Mouse (Mus musculus) neural tube, embryonic 14.5 days (tissue): ENCODE results near the gene Larp6. TPM values are rescaled to one million over a fixed set of nuclear protein-coding genes. Genes with fewer than 3 reads are reported as not detected.

ENCODE experiments used
- ATAC-seq: fragments of 200-750 bp; cut with Nextera tagmentation; 2 replicates; pipeline ENCODE4 v1.8.0; 2017; ENCODE audit warnings: low read depth, mild to moderate bottlenecking, moderate TSS enrichment, moderate library complexity
- H3K27ac ChIP-seq: fragments of 300-500 bp; sonication (generic); 2 replicates; pipeline ENCODE4 v1.5.1; 2014; ENCODE audit warnings: low read depth, mild to moderate bottlenecking, control low read depth, low read length, moderate library complexity, mixed read lengths
- H3K27me3 ChIP-seq: fragments of 300-500 bp; sonication (generic); 2 replicates; pipeline ENCODE4 v1.6.1; 2014; ENCODE audit warnings: low read length; ENCODE audit not compliant: control insufficient read depth, insufficient read depth
- H3K36me3 ChIP-seq: fragments of 300-500 bp; sonication (generic); 2 replicates; pipeline ENCODE4 v1.6.1; 2014; ENCODE audit warnings: low read length, mixed read lengths; ENCODE audit not compliant: control insufficient read depth, insufficient read depth
- H3K4me1 ChIP-seq: fragments of 300-500 bp; sonication (generic); 2 replicates; pipeline ENCODE4 v1.6.1; 2014; ENCODE audit warnings: low read length; ENCODE audit not compliant: control insufficient read depth, insufficient read depth
- H3K4me2 ChIP-seq: fragments of 300-500 bp; sonication (generic); 2 replicates; pipeline ENCODE4 v1.6.1; 2014; ENCODE audit warnings: mild to moderate bottlenecking, low read depth, low read length, control low read depth
- H3K4me3 ChIP-seq: fragments of 300-500 bp; sonication (generic); 2 replicates; pipeline ENCODE4 v1.5.1; 2014; ENCODE audit warnings: low read depth, low read length, control low read depth, mixed read lengths
- H3K9ac ChIP-seq: fragments of 300-500 bp; sonication (generic); replicated peaks from 2 replicates; pipeline ENCODE4 v1.6.1; 2014; ENCODE audit warnings: low read depth, mild to moderate bottlenecking, control low read depth, low read length, mixed read lengths
- H3K9me3 ChIP-seq: fragments of 300-500 bp; sonication (generic); 2 replicates; pipeline ENCODE4 v1.6.1; 2016; ENCODE audit warnings: low read length; ENCODE audit not compliant: control insufficient read depth
- WGBS: fragments of 180-500 bp; shearing (Covaris S2); extraction: QIAGEN DNeasy Blood & Tissue Kit; methylation state at CpG from one replicate; pipeline ENCODE4 v1.1.7; 2014; 5-methylcytosine and 5-hydroxymethylcytosine counted together
- polyA plus RNA-seq: library from polyadenylated mRNA; unstranded; fragments of >200 nt; fragmentation: Nextera tagmentation; extraction: Ambion mirVana; gene quantifications from 2 replicates; pipeline ENCODE4 v1.2.1, GENCODE M21; 2014

Larp6 gene
- polyA plus RNA-seq, 1 experiment from 2014 or later, result 22.4 TPM

DNA sequence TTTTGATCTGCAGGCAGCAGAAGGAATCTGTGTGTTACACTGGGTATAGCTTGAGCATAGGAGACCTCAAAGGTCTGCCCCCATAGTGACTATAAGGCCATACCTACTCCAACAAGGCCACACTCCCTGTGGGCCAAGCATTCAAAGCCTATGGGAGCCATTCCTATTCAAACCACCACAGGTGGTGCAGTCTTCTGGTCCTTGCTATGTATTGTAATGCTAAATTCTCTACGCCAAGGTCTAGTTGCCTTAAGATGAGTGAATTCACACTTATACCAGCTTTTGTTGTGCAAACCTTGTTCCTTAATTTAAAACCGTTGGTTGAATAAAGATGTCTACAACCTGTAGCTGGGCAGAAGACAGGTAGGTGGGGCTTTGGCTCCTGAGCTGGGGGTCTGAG, 35.4 kb downstream of the Larp6 start:
- no peaks in the 10 kb centered on the region for H3K36me3 ChIP-seq
- no peak overlapping the region for H3K27ac ChIP-seq
- no peaks in the 10 kb centered on the region for H3K27me3 ChIP-seq
- H3K4me3 ChIP-seq, result no peak overlapping the region
- ATAC-seq, result no peak
- no peak overlapping the region for H3K4me2 ChIP-seq
- H3K9ac ChIP-seq, result no peak overlapping the region
- no peaks in the 10 kb centered on the region for H3K4me1 ChIP-seq
- H3K9me3 ChIP-seq, result no peaks in the 10 kb centered on the region
- WGBS, result 78% methylated on average over 2 of the region's 2 CpGs

DNA sequence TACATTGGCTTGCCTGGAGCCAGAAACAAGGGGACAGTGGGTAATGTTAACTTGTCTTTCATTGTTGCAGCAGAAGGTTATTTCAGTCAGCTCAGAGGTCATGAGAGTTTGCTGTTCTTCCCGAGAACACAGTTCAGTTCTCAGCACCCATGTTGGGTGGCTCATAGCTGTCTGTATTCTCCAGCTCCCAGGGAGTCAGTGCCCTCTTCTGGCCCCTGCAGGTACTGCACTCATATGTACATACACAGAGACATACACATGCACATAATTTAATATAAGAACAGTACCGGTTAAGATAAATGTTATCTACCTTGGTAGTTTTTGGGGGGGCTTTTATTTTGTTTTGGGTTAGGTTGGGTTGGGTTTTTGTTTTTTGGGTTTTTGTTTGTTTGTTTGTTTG, 36.3 kb downstream of the Larp6 start:
- Histone ChIP-seq H3K9ac (no peak overlapping the region), H3K27ac (no peak overlapping the region), H3K4me3 (no peak overlapping the region), H3K27me3 (no peaks in the 10 kb centered on the region), H3K36me3 (no peaks in the 10 kb centered on the region), H3K9me3 (no peaks in the 10 kb centered on the region), H3K4me2 (no peak overlapping the region), H3K4me1 (no peaks in the 10 kb centered on the region)
- ATAC-seq, result no peak
- 96% methylated on average over 2 of the region's 2 CpGs for WGBS

DNA sequence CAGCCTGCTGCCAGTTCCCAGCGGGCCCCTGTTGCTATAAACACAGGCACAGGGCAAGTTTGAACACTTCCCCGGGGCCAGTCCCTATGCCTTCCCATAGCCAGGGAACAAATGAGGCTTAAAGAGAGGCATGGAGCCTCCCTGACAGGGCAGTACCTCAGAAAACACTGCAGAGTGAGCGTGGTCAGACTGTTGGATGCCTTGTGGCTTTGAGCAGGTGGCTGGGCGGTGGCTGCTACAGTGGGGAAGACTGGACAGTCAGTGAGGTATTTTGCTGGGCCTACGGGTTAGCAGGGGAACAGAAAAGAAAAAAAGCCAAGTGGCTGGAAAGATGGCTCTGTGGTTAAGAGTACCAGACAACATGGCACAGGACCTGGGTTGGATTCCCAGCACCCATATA, 38.3 kb downstream of the Larp6 start:
- no peaks in the 10 kb centered on the region for H3K27me3 ChIP-seq
- no peak for ATAC-seq
- no peak overlapping the region for H3K27ac ChIP-seq
- H3K4me1 ChIP-seq, result no peaks in the 10 kb centered on the region
- no peak overlapping the region for H3K4me2 ChIP-seq
- WGBS, result 87% methylated on average over 5 of the region's 5 CpGs
- H3K36me3 ChIP-seq, result no peaks in the 10 kb centered on the region
- no peak overlapping the region for H3K9ac ChIP-seq
- H3K4me3 ChIP-seq, result no peak overlapping the region
- H3K9me3 ChIP-seq, result no peaks in the 10 kb centered on the region

DNA sequence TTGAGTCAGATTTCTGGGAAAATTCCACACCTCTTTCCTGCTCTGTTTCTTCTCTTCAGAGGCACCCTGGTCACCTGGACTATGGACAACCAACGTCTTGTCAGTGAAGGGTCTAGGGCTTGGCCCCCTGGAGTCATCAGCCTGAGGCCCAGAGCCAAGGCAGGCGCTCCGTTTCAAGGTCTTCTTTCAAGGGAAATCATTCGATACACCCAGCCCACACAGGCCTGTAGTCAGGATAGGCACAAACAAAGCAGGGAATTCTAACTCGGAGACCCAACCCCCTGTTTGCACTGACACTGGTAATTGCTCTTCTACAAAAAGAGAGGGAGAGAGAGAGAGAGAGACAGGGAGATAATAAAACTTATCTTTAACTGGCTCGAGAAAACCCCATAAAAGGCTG, 39.2 kb downstream of the Larp6 start:
- WGBS, result 25% methylated on average over 6 of the region's 6 CpGs
- ATAC-seq, result no peak
- H3K27ac ChIP-seq, result no peak overlapping the region

DNA sequence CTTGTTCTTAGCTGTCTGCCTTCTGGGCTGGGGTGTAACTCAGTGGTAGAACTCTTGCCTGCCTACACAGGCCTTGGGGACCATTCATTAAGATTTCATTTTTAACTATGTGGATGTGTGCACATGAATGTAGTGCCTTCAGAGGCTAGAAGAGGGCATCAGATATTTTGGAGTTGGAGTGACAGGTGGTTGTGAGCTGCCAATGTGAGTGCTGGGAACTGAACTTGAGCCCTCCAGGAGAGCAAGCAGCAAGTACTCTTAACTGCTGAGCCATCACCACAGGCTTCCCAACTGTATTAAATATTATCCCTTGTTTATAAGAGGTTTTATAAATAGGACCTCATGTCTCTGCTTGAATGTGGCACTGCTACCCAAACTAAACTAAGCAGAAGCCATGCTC, 39.8 kb downstream of the Larp6 start:
- Histone ChIP-seq H3K4me2 (no peak overlapping the region), H3K36me3 (no peaks in the 10 kb centered on the region), H3K9me3 (no peaks in the 10 kb centered on the region), H3K9ac (no peak overlapping the region), H3K27ac (no peak overlapping the region), H3K4me1 (no peaks in the 10 kb centered on the region), H3K4me3 (no peak overlapping the region), H3K27me3 (no peaks in the 10 kb centered on the region)
- ATAC-seq, result no peak

More for the DNA sequence above, 39.2 kb downstream of the Larp6 start:
- H3K27me3 ChIP-seq, result no peaks in the 10 kb centered on the region
- H3K4me3 ChIP-seq, result no peak overlapping the region
- no peak overlapping the region for H3K4me2 ChIP-seq
- H3K36me3 ChIP-seq, result no peaks in the 10 kb centered on the region
- no peaks in the 10 kb centered on the region for H3K9me3 ChIP-seq
- no peaks in the 10 kb centered on the region for H3K4me1 ChIP-seq
- no peak overlapping the region for H3K9ac ChIP-seq

DNA sequence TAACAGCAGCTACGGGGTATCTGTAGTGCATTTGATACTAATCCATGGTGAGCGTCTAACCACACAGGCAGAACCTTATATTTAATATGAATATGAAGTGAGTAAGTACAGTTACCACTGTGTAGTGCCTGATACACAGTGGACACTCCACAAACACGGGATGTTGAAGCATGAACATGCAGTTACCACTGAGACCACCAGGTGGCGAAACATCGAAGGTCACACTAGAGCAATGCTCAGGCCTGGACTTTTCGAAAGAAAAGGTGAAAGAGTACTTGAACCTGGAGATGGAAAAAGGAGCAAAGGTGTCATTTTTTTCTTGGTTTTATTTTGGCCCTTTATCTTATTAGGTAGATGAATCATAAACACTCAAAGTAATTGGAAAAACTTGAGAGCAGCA, 43.5 kb downstream of the Larp6 start:
- Histone ChIP-seq H3K27me3 (no peaks in the 10 kb centered on the region), H3K4me1 (no peaks in the 10 kb centered on the region), H3K9me3 (no peaks in the 10 kb centered on the region), H3K9ac (no peak overlapping the region), H3K4me3 (no peak overlapping the region), H3K4me2 (no peak overlapping the region), H3K27ac (no peak overlapping the region), H3K36me3 (no peaks in the 10 kb centered on the region)
- ATAC-seq, result no peak
- WGBS, result 36% methylated on average over 6 of the region's 6 CpGs

DNA sequence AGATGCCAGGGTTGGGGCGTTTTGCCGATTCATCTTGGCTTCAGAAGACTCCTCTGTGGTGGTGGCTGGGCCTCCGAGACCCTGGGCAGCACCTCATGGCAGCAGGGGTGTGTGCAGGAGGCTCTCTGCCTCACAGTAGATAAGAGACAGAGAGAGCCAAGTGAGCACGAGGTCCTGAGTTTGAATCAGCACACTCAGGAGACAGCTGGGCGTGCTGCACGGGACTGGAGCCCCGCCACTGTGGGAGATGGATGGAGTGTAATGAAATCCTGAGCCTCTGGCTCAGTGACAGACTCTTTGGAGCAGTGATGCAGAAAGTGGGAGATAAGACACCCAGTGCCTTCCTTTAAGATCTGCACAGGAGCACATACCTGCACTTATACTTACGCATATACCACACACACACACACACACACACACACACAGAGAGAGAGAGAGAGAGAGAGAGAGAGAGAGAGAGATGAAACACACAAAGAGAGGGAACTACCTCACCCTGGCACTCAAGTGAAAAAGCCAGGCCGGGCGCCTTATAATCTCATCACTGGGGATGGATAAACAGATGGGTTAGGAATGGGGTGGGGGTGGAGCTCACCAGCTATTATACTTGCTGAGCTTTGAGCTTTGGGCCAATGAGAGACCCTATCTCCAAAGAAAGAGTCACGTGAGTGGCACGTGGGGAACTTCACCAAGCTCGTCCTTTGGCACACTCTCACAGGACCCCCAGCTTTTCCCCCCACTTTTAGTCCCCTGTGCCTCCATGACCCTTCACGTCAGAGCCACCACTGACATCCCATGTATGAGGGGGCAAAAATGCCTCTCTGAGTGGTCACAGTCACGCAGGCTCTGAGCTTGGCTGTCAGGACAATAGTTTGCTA, 44.3 kb downstream of the Larp6 start:
- Histone ChIP-seq H3K4me1 (no peaks in the 10 kb centered on the region), H3K4me3 (no peak overlapping the region), H3K27me3 (no peaks in the 10 kb centered on the region), H3K27ac (0 out of 2 replicates have a peak overlapping the region, but pooled peaks have one; percentile 4), H3K36me3 (no peaks in the 10 kb centered on the region), H3K9me3 (no peaks in the 10 kb centered on the region), H3K4me2 (no peak overlapping the region), H3K9ac (no peak overlapping the region)
- 79% methylated on average over 15 of the region's 15 CpGs for WGBS
- no peak for ATAC-seq

DNA sequence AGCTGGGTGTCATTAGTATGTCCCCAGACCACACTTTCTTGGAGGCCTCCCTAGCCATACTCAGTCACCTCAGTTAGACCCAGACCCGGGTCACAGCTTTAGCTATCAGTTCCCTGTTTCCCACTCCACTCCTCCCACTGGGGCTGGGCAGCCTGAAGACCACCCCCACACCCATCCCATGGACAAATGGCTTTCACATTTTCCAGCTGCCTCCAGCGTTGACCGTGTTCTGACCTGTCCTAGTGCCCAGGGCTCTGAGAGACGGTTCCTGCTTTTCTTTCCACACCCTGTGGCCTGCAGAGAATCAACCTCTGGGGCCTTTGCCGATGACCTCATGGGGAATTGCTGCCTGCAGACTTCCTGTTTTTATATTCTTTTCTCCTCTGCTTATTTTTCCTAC, 45.0 kb downstream of the Larp6 start:
- WGBS, result 56% methylated on average over 5 of the region's 5 CpGs
- ATAC-seq, result no peak
- H3K9me3 ChIP-seq, result no peaks in the 10 kb centered on the region
- H3K27ac ChIP-seq, result 0 out of 2 replicates have a peak overlapping the region, but pooled peaks have one; percentile 4
- H3K4me1 ChIP-seq, result no peaks in the 10 kb centered on the region
- no peak overlapping the region for H3K4me3 ChIP-seq
- no peak overlapping the region for H3K4me2 ChIP-seq
- no peak overlapping the region for H3K9ac ChIP-seq
- no peaks in the 10 kb centered on the region for H3K36me3 ChIP-seq
- H3K27me3 ChIP-seq, result no peaks in the 10 kb centered on the region

DNA sequence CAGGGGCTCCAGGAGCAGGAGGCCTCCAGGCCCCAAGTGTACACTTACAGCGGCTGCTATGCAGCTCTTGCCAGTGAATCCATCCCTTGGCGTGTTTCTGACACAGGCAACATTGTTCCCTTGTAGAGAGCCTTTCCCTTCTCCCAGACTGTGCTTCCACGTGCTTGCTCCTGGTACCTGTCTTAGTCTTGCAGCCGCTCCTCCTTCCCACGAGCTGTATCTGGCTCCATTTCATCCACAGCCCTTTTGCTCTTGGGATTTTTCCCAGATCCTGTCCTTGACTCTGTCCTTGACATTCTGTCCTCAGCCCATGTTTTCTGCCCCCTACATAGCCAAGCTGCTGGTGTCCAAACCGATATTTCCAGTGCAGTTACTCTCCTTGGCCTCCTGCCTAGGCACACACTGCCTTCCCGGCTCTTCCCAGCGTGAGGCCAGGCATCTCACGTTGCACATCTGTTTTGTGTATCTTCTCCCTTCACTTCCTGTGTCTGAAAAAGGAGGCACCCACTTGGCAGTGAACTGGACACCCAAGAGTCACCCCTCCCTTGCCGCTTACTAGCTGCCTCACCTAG, 46.7 kb downstream of the Larp6 start:
- Histone ChIP-seq H3K27ac (0 out of 2 replicates have a peak overlapping the region, but pooled peaks have one; percentile 34), H3K4me3 (no peak overlapping the region), H3K9ac (no peak overlapping the region), H3K9me3 (no peaks in the 10 kb centered on the region), H3K27me3 (no peaks in the 10 kb centered on the region), H3K4me1 (no peaks in the 10 kb centered on the region), H3K36me3 (no peaks in the 10 kb centered on the region), H3K4me2 (no peak overlapping the region)
- 70% methylated on average over 10 of the region's 10 CpGs for WGBS
- no peak for ATAC-seq
